Comparison of ENCODE assay signal across 8 mouse cellular contexts in the genomic region with DNA sequence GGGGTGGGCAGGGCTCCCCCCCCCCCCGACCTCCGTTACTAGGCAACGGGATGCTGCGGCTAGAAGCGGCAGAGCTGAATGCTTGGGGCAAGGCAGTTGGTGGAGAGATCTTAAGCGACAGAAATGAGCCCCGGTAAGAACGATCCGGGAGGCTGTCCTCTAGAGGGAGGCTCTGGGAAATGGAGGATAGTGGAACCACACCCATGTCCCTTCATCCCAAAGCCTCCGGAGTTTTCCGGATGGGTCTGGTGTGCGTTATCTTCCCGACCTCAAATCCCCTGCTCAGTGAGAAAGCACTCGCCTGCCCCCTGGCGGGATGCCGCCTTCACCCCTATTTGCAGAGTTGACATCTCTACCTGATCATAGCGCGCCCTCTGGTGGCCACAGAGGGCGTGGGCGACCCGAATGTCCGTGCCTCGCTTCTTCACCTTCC. TPM values are rescaled to one million over a fixed set of nuclear protein-coding genes. Genes with fewer than 3 reads are reported as not detected.
DNase-seq lines count a peak whose midpoint lies in the region; ATAC-seq lines count a peak whose summit lies in the region.

Gene Ccdc110 (plus strand): TSS at position 38 of the 433 bp plus-strand sequence.

- 5% methylated on average over 23 of the region's 23 CpGs for WGBS in embryonic facial prominence, embryonic 12.5 days
- 2% methylated on average over 23 of the region's 23 CpGs for WGBS in midbrain, embryonic 12.5 days

- ATAC-seq in embryonic facial prominence, embryonic 12.5 days (ENCODE audit: insufficient number of reproducible peaks, insufficient read depth, low FRiP score, low TSS enrichment), result peak; percentile 75
- ATAC-seq in midbrain, embryonic 12.5 days (ENCODE audit: low FRiP score, low read depth), result peak; percentile 89

- H3K4me1 ChIP-seq in embryonic facial prominence, embryonic 12.5 days, result no peaks in the 10 kb centered on the region
- no peaks in the 10 kb centered on the region; the same call in 1 of the 2 replicates for H3K4me1 ChIP-seq in midbrain, embryonic 12.5 days

- H3K9ac ChIP-seq in embryonic facial prominence, embryonic 12.5 days, result no peak within 1 kb of the TSS; the same call in 1 of the 2 replicates
- 0 out of 2 replicates have a peak within 1 kb of the TSS, but pooled peaks have one; percentile 29 for H3K9ac ChIP-seq in midbrain, embryonic 12.5 days (replicated peaks)

- no peaks in the 10 kb centered on the region for H3K9me3 ChIP-seq in embryonic facial prominence, embryonic 12.5 days
- 0 out of 2 replicates have a peak, but pooled peaks cover 5% of the 10 kb centered on the region for H3K9me3 ChIP-seq in midbrain, embryonic 12.5 days

- intact Hi-C loops in left cerebral cortex, postnatal 4 days (cut with DNase I), result loop anchor here (5.0 kb wide), 3 partner anchors 117 to 497 kb away; no protein-coding TSS in a partner anchor

- H3K4me3 ChIP-seq in embryonic facial prominence, embryonic 12.5 days, result peak within 1 kb of the TSS; percentile 33
- peak within 1 kb of the TSS; percentile 34 for H3K4me3 ChIP-seq in midbrain, embryonic 12.5 days

- H3K4me2 ChIP-seq in embryonic facial prominence, embryonic 12.5 days (replicated peaks), result peak within 1 kb of the TSS; percentile 45
- H3K4me2 ChIP-seq in midbrain, embryonic 12.5 days (replicated peaks), result peak within 1 kb of the TSS; percentile 50

- H3K36me3 ChIP-seq in embryonic facial prominence, embryonic 12.5 days, result no peaks in the 10 kb centered on the region
- no peaks in the 10 kb centered on the region for H3K36me3 ChIP-seq in midbrain, embryonic 12.5 days

- peak; percentile 74 for DNase-seq in 3134 (ENCODE audit: extremely low read depth, insufficient read length, low spot score)
- peak; percentile 99 for DNase-seq in adrenal gland, postnatal 25 days
- DNase-seq in heart, adult 11 months, result peak; percentile 99
- DNase-seq in kidney, adult 11 months, result peak; percentile 85
- peak; percentile 100 for DNase-seq in left cerebral cortex, postnatal 4 days
- peak; percentile 87 for DNase-seq in skeletal muscle tissue, adult 2 months (ENCODE audit: low read depth, low spot score)

- H3K27me3 ChIP-seq in embryonic facial prominence, embryonic 12.5 days, result no peaks in the 10 kb centered on the region
- H3K27me3 ChIP-seq in midbrain, embryonic 12.5 days, result no peaks in the 10 kb centered on the region

- no peak within 1 kb of the TSS for H3K27ac ChIP-seq in embryonic facial prominence, embryonic 12.5 days
- no peak within 1 kb of the TSS for H3K27ac ChIP-seq in midbrain, embryonic 12.5 days (replicated peaks)

RNA-seq across cellular contexts. Expression of gene Ccdc110, which starts in this region (rescaled TPM):
- total RNA-seq in adrenal gland, postnatal 25 days (2021), result not detected in 2 replicates
- polyA plus RNA-seq in embryonic facial prominence, embryonic 12.5 days (2016; fragmentation: Nextera tagmentation; extraction: Ambion mirVana), result 0.14 and 0.19 TPM in 2 replicates
- 1 to 10 TPM; 1.1 to 1.2 TPM for total RNA-seq in left cerebral cortex, postnatal 4 days (2021)
- not detected in 2 replicates for polyA plus RNA-seq in midbrain, embryonic 12.5 days (2016; fragmentation: Nextera tagmentation; extraction: Ambion mirVana)

Comparison
In these comparisons a context has a peak if more than half of its experiments do, and no peak if none do; other contexts are left out.
1. Peak in DNase-seq in adrenal gland, postnatal 25 days; RNA of the gene not detected or under 1 TPM.
2. Peak in ATAC-seq, H3K4me3 ChIP-seq and H3K4me2 ChIP-seq in embryonic facial prominence, embryonic 12.5 days; RNA of the gene not detected or under 1 TPM.
3. Peak in ATAC-seq, H3K4me3 ChIP-seq, H3K9ac ChIP-seq and H3K4me2 ChIP-seq in midbrain, embryonic 12.5 days; RNA of the gene not detected or under 1 TPM.